Mouse (Mus musculus) intestine, embryonic 15.5 days (tissue): ENCODE results near the gene Large1. TPM values are rescaled to one million over a fixed set of nuclear protein-coding genes. Genes with fewer than 3 reads are reported as not detected.

ENCODE experiments used
- ATAC-seq: fragments of 200-750 bp; cut with Nextera tagmentation; 2 replicates; pipeline ENCODE4 v1.8.0; 2017; ENCODE audit warnings: moderate TSS enrichment, moderate library complexity
- H3K27ac ChIP-seq: fragments of 300-500 bp; sonication (generic); 2 replicates; pipeline ENCODE4 v1.5.1; 2015; ENCODE audit warnings: mild to moderate bottlenecking, inconsistent platforms
- H3K27me3 ChIP-seq: fragments of 300-500 bp; sonication (generic); replicated peaks from 2 replicates; pipeline ENCODE4 v1.6.1; 2015; ENCODE audit warnings: inconsistent platforms
- H3K36me3 ChIP-seq: fragments of 300-500 bp; sonication (generic); 2 replicates; pipeline ENCODE4 v1.6.1; 2015; ENCODE audit warnings: inconsistent platforms
- H3K4me1 ChIP-seq: fragments of 300-500 bp; sonication (generic); replicated peaks from 2 replicates; pipeline ENCODE4 v1.6.1; 2015; ENCODE audit warnings: inconsistent platforms
- H3K4me2 ChIP-seq: fragments of 300-500 bp; sonication (generic); replicated peaks from 2 replicates; pipeline ENCODE4 v1.6.1; 2015; ENCODE audit warnings: mild to moderate bottlenecking, inconsistent platforms
- H3K4me3 ChIP-seq: fragments of 300-500 bp; sonication (generic); replicated peaks from 2 replicates; pipeline ENCODE4 v1.5.1; 2015; ENCODE audit warnings: inconsistent platforms
- H3K9ac ChIP-seq: fragments of 300-500 bp; sonication (generic); 2 replicates; pipeline ENCODE4 v1.6.1; 2015; ENCODE audit warnings: inconsistent platforms
- H3K9me3 ChIP-seq: fragments of 300-500 bp; sonication (generic); 2 replicates; pipeline ENCODE4 v1.6.1; 2016; ENCODE audit warnings: inconsistent platforms
- WGBS: fragments of 180-500 bp; shearing (Covaris S2); methylation state at CpG from one replicate; pipeline ENCODE4 v1.1.7; 2015; 5-methylcytosine and 5-hydroxymethylcytosine counted together
- polyA plus RNA-seq: library from polyadenylated mRNA; unstranded; fragments of >200 nt; fragmentation: Nextera tagmentation; extraction: Ambion mirVana; gene quantifications from 2 replicates; pipeline ENCODE4 v1.2.1, GENCODE M21; 2015

Gene Large1
- polyA plus RNA-seq, 1 experiment from 2014 or later, result 6.5 TPM

GRCm38 (mm10) chr8:73219178-73219811, 134.0 kb downstream of the Large1 start:
- no peak for ATAC-seq
- Histone ChIP-seq H3K4me1 (no peaks in the 10 kb centered on the region), H3K36me3 (no peaks in the 10 kb centered on the region), H3K9me3 (no peaks in the 10 kb centered on the region), H3K4me3 (no peak overlapping the region), H3K4me2 (no peak overlapping the region), H3K27me3 (no peaks in the 10 kb centered on the region), H3K9ac (no peak overlapping the region), H3K27ac (no peak overlapping the region)
- 77% methylated on average over 6 of the region's 6 CpGs for WGBS

- no peak overlapping the region for H3K27ac ChIP-seq
- no peaks in the 10 kb centered on the region for H3K9me3 ChIP-seq
- no peak overlapping the region for H3K9ac ChIP-seq
- H3K4me1 ChIP-seq, result no peaks in the 10 kb centered on the region
- H3K36me3 ChIP-seq, result no peaks in the 10 kb centered on the region
- no peaks in the 10 kb centered on the region for H3K27me3 ChIP-seq
- no peak overlapping the region for H3K4me2 ChIP-seq
- H3K4me3 ChIP-seq, result no peak overlapping the region
- no peak for ATAC-seq
Measured at GRCm38 (mm10) chr8:73206831-73207230, 146.5 kb downstream of the Large1 start.

- WGBS, result 77% methylated on average over 2 of the region's 2 CpGs
- Histone ChIP-seq H3K4me3 (no peak overlapping the region), H3K36me3 (no peaks in the 10 kb centered on the region), H3K27me3 (no peaks in the 10 kb centered on the region), H3K27ac (no peak overlapping the region), H3K9me3 (no peaks in the 10 kb centered on the region), H3K9ac (no peak overlapping the region), H3K4me1 (no peaks in the 10 kb centered on the region), H3K4me2 (no peak overlapping the region)
- ATAC-seq, result no peak
Measured at GRCm38 (mm10) chr8:73201854-73202253, 151.5 kb downstream of the Large1 start.

GRCm38 (mm10) chr8:73197714-73198113, 155.6 kb downstream of the Large1 start:
- Histone ChIP-seq H3K9ac (no peak overlapping the region), H3K9me3 (no peaks in the 10 kb centered on the region), H3K4me3 (no peak overlapping the region), H3K4me2 (no peak overlapping the region), H3K4me1 (no peaks in the 10 kb centered on the region), H3K27ac (no peak overlapping the region), H3K36me3 (no peaks in the 10 kb centered on the region), H3K27me3 (no peaks in the 10 kb centered on the region)
- ATAC-seq, result no peak
- WGBS, result 89% methylated on average over 1 of the region's 1 CpGs

- WGBS, result 90% methylated on average over 1 of the region's 1 CpGs
- Histone ChIP-seq H3K4me2 (no peak overlapping the region), H3K9ac (no peak overlapping the region), H3K27me3 (no peaks in the 10 kb centered on the region), H3K4me3 (no peak overlapping the region), H3K9me3 (no peaks in the 10 kb centered on the region), H3K4me1 (no peaks in the 10 kb centered on the region), H3K36me3 (no peaks in the 10 kb centered on the region), H3K27ac (no peak overlapping the region)
- no peak for ATAC-seq
Measured at GRCm38 (mm10) chr8:73188684-73189083, 164.7 kb downstream of the Large1 start.

- Histone ChIP-seq H3K36me3 (no peaks in the 10 kb centered on the region), H3K4me2 (no peak overlapping the region), H3K9me3 (no peaks in the 10 kb centered on the region), H3K27ac (no peak overlapping the region), H3K4me3 (no peak overlapping the region), H3K9ac (no peak overlapping the region), H3K27me3 (no peaks in the 10 kb centered on the region), H3K4me1 (no peaks in the 10 kb centered on the region)
- 75% methylated on average over 1 of the region's 1 CpGs for WGBS
- no peak for ATAC-seq
Measured at GRCm38 (mm10) chr8:73187381-73187780, 166.0 kb downstream of the Large1 start.

GRCm38 (mm10) chr8:73178434-73178833, 174.9 kb downstream of the Large1 start:
- WGBS, result 64% methylated on average over 1 of the region's 1 CpGs
- H3K27ac ChIP-seq, result no peak overlapping the region
- H3K4me2 ChIP-seq, result no peak overlapping the region
- H3K9ac ChIP-seq, result no peak overlapping the region
- ATAC-seq, result peak; percentile 83
- no peaks in the 10 kb centered on the region for H3K36me3 ChIP-seq
- H3K27me3 ChIP-seq, result no peaks in the 10 kb centered on the region
- no peaks in the 10 kb centered on the region for H3K9me3 ChIP-seq
- peaks cover 3% of the 10 kb centered on the region; the same call in 1 of the 2 replicates for H3K4me1 ChIP-seq
- no peak overlapping the region for H3K4me3 ChIP-seq

- Histone ChIP-seq H3K4me3 (no peak overlapping the region), H3K27me3 (no peaks in the 10 kb centered on the region), H3K4me2 (no peak overlapping the region), H3K36me3 (no peaks in the 10 kb centered on the region), H3K4me1 (no peaks in the 10 kb centered on the region), H3K27ac (no peak overlapping the region), H3K9ac (no peak overlapping the region), H3K9me3 (no peaks in the 10 kb centered on the region)
- no peak for ATAC-seq
Measured at GRCm38 (mm10) chr8:73172661-73173060, 180.7 kb downstream of the Large1 start.

- H3K4me1 ChIP-seq, result no peaks in the 10 kb centered on the region
- no peak overlapping the region for H3K27ac ChIP-seq
- no peaks in the 10 kb centered on the region for H3K27me3 ChIP-seq
- no peak overlapping the region for H3K9ac ChIP-seq
- H3K9me3 ChIP-seq, result no peaks in the 10 kb centered on the region
- H3K4me3 ChIP-seq, result no peak overlapping the region
- no peaks in the 10 kb centered on the region for H3K36me3 ChIP-seq
- no peak overlapping the region for H3K4me2 ChIP-seq
- 60% methylated on average over 3 of the region's 3 CpGs for WGBS
- no peak for ATAC-seq
Measured at GRCm38 (mm10) chr8:73161994-73162393, 191.3 kb downstream of the Large1 start.

GRCm38 (mm10) chr8:73161564-73161963, 191.8 kb downstream of the Large1 start:
- no peak for ATAC-seq
- WGBS, result 67% methylated on average over 1 of the region's 1 CpGs
- Histone ChIP-seq H3K4me3 (no peak overlapping the region), H3K36me3 (no peaks in the 10 kb centered on the region), H3K27me3 (no peaks in the 10 kb centered on the region), H3K9me3 (no peaks in the 10 kb centered on the region), H3K9ac (no peak overlapping the region), H3K4me1 (no peaks in the 10 kb centered on the region), H3K27ac (no peak overlapping the region), H3K4me2 (no peak overlapping the region)

- no peak for ATAC-seq
- H3K9ac ChIP-seq, result no peak overlapping the region
- H3K27me3 ChIP-seq, result no peaks in the 10 kb centered on the region
- H3K4me1 ChIP-seq, result no peaks in the 10 kb centered on the region
- no peak overlapping the region for H3K4me2 ChIP-seq
- no peak overlapping the region for H3K4me3 ChIP-seq
- no peaks in the 10 kb centered on the region for H3K36me3 ChIP-seq
- H3K27ac ChIP-seq, result no peak overlapping the region
- 67% methylated on average over 2 of the region's 2 CpGs for whole genome bisulfite sequencing
- no peaks in the 10 kb centered on the region for H3K9me3 ChIP-seq
Measured at GRCm38 (mm10) chr8:73160945-73161344, 192.4 kb downstream of the Large1 start.

- H3K4me3 ChIP-seq, result no peak overlapping the region
- ATAC-seq, result no peak
- no peaks in the 10 kb centered on the region for H3K4me1 ChIP-seq
- H3K4me2 ChIP-seq, result no peak overlapping the region
- 93% methylated on average over 3 of the region's 3 CpGs for WGBS
- H3K36me3 ChIP-seq, result no peaks in the 10 kb centered on the region
- no peaks in the 10 kb centered on the region for H3K27me3 ChIP-seq
- no peaks in the 10 kb centered on the region for H3K9me3 ChIP-seq
- no peak overlapping the region for H3K27ac ChIP-seq
- no peak overlapping the region for H3K9ac ChIP-seq
Measured at GRCm38 (mm10) chr8:73147236-73147635, 206.1 kb downstream of the Large1 start.

- no peak overlapping the region for H3K4me3 ChIP-seq
- H3K9ac ChIP-seq, result no peak overlapping the region
- no peaks in the 10 kb centered on the region for H3K9me3 ChIP-seq
- 57% methylated on average over 1 of the region's 1 CpGs for WGBS
- no peak overlapping the region for H3K27ac ChIP-seq
- no peaks in the 10 kb centered on the region for H3K4me1 ChIP-seq
- H3K27me3 ChIP-seq, result no peaks in the 10 kb centered on the region
- no peaks in the 10 kb centered on the region for H3K36me3 ChIP-seq
- no peak for ATAC-seq
- H3K4me2 ChIP-seq, result no peak overlapping the region
Measured at GRCm38 (mm10) chr8:73142660-73143395, 210.5 kb downstream of the Large1 start.
